Mouse (Mus musculus): ENCODE measurements around the gene Stx8. TPM values are rescaled to one million over a fixed set of nuclear protein-coding genes. Genes with fewer than 3 reads are reported as not detected.

The Stx8 gene
- polyA plus RNA-seq, 1 experiment, result 32.5 TPM

GRCm38 (mm10) chr11:68060651-68061050, 94.7 kb downstream of the Stx8 start:
- Histone ChIP-seq H3K4me3 (no peak overlapping the region), H3ac (ENCODE audit: control insufficient read depth, insufficient read length) (no peak overlapping the region), H3K36me3 (ENCODE audit: control insufficient read depth, insufficient read depth) (no peaks in the 10 kb centered on the region), H3K4me2 (ENCODE audit: low read depth) (no peak overlapping the region), H3K27me3 (ENCODE audit: control insufficient read depth, insufficient read depth, insufficient read length) (no peaks in the 10 kb centered on the region), H3K79me2 (ENCODE audit: control insufficient read depth, insufficient read depth) (no peaks in the 10 kb centered on the region)
- no peak for TF ChIP-seq TCF3 (IDR thresholded peaks at IDR 0.05; ENCODE audit: insufficient read length, low read depth)
- no peak for TF ChIP-seq SRF (IDR thresholded peaks at IDR 0.05; ENCODE audit: control insufficient read depth, insufficient read length, low read depth)
- no peak for TF ChIP-seq REST (IDR thresholded peaks at IDR 0.05; ENCODE audit: insufficient read depth, insufficient read length)
- no peak for TF ChIP-seq POLR2AphosphoS2 (IDR thresholded peaks at IDR 0.05; ENCODE audit: insufficient read length, low read depth)
- no peak for TF ChIP-seq CEBPB (IDR thresholded peaks at IDR 0.05; ENCODE audit: insufficient read depth, poor library complexity, severe bottlenecking)
- no peak for TF ChIP-seq TCF12 (IDR thresholded peaks at IDR 0.05; ENCODE audit: insufficient read depth, poor library complexity, severe bottlenecking)
- TF ChIP-seq MYOD1 (IDR thresholded peaks at IDR 0.05; ENCODE audit: control insufficient read depth in 1 of 3, insufficient read length in 2 of 3, low read depth in 2 of 3), result no peak
- no peak for TF ChIP-seq MYOG (IDR thresholded peaks at IDR 0.05; ENCODE audit: control insufficient read depth in 1 of 3, insufficient read depth in 1 of 3, insufficient read length in 2 of 3, low read depth in 2 of 3)
- TF ChIP-seq E2F4 (IDR thresholded peaks at IDR 0.05; ENCODE audit: insufficient read depth), result no peak
- TF ChIP-seq POLR2A (IDR thresholded peaks at IDR 0.05; ENCODE audit: insufficient read length, low read depth), result no peak
- no peak for TF ChIP-seq USF1 (IDR thresholded peaks at IDR 0.05; ENCODE audit: low read depth)
- TF ChIP-seq MAX (IDR thresholded peaks at IDR 0.05; ENCODE audit: low read depth), result no peak

GRCm38 (mm10) chr11:68062116-68062515, 96.1 kb downstream of the Stx8 start:
- Histone ChIP-seq H3K36me3 (ENCODE audit: control insufficient read depth, insufficient read depth) (no peaks in the 10 kb centered on the region), H3K79me2 (ENCODE audit: control insufficient read depth, insufficient read depth) (no peaks in the 10 kb centered on the region), H3K4me2 (ENCODE audit: low read depth) (no peak overlapping the region), H3K4me3 (no peak overlapping the region), H3K27me3 (ENCODE audit: control insufficient read depth, insufficient read depth, insufficient read length) (no peaks in the 10 kb centered on the region), H3ac (ENCODE audit: control insufficient read depth, insufficient read length) (no peak overlapping the region)
- TF ChIP-seq USF1 (IDR thresholded peaks at IDR 0.05; ENCODE audit: low read depth) (no peak), REST (IDR thresholded peaks at IDR 0.05; ENCODE audit: insufficient read depth, insufficient read length) (no peak), MYOG (IDR thresholded peaks at IDR 0.05; ENCODE audit: control insufficient read depth in 1 of 3, insufficient read depth in 1 of 3, insufficient read length in 2 of 3, low read depth in 2 of 3) (no peak), TCF3 (IDR thresholded peaks at IDR 0.05; ENCODE audit: insufficient read length, low read depth) (no peak), POLR2A (IDR thresholded peaks at IDR 0.05; ENCODE audit: insufficient read length, low read depth) (no peak), E2F4 (IDR thresholded peaks at IDR 0.05; ENCODE audit: insufficient read depth) (no peak), MYOD1 (IDR thresholded peaks at IDR 0.05; ENCODE audit: control insufficient read depth in 1 of 3, insufficient read length in 2 of 3, low read depth in 2 of 3) (no peak), SRF (IDR thresholded peaks at IDR 0.05; ENCODE audit: control insufficient read depth, insufficient read length, low read depth) (no peak), POLR2AphosphoS2 (IDR thresholded peaks at IDR 0.05; ENCODE audit: insufficient read length, low read depth) (no peak), CEBPB (IDR thresholded peaks at IDR 0.05; ENCODE audit: insufficient read depth, poor library complexity, severe bottlenecking) (no peak), TCF12 (IDR thresholded peaks at IDR 0.05; ENCODE audit: insufficient read depth, poor library complexity, severe bottlenecking) (no peak)

- no peaks in the 10 kb centered on the region for H3K36me3 ChIP-seq (ENCODE audit: control insufficient read depth, insufficient read depth)
- no peaks in the 10 kb centered on the region for H3K27me3 ChIP-seq (ENCODE audit: control insufficient read depth, insufficient read depth, insufficient read length)
- no peaks in the 10 kb centered on the region for H3K79me2 ChIP-seq (ENCODE audit: control insufficient read depth, insufficient read depth)
- H3K4me2 ChIP-seq (ENCODE audit: low read depth), result no peak overlapping the region
- no peak overlapping the region for H3ac ChIP-seq (ENCODE audit: control insufficient read depth, insufficient read length)
- no peak overlapping the region for H3K4me3 ChIP-seq
- TF ChIP-seq REST (IDR thresholded peaks at IDR 0.05; ENCODE audit: insufficient read depth, insufficient read length), result no peak
- no peak for TF ChIP-seq USF1 (IDR thresholded peaks at IDR 0.05; ENCODE audit: low read depth)
- TF ChIP-seq MYOG (IDR thresholded peaks at IDR 0.05; ENCODE audit: control insufficient read depth in 1 of 3, insufficient read depth in 1 of 3, insufficient read length in 2 of 3, low read depth in 2 of 3), result no peak
- TF ChIP-seq POLR2A (IDR thresholded peaks at IDR 0.05; ENCODE audit: insufficient read length, low read depth), result no peak
- no peak for TF ChIP-seq POLR2AphosphoS2 (IDR thresholded peaks at IDR 0.05; ENCODE audit: insufficient read length, low read depth)
- no peak for TF ChIP-seq TCF12 (IDR thresholded peaks at IDR 0.05; ENCODE audit: insufficient read depth, poor library complexity, severe bottlenecking)
- no peak for TF ChIP-seq SRF (IDR thresholded peaks at IDR 0.05; ENCODE audit: control insufficient read depth, insufficient read length, low read depth)
- no peak for TF ChIP-seq MAX (IDR thresholded peaks at IDR 0.05; ENCODE audit: low read depth)
- TF ChIP-seq E2F4 (IDR thresholded peaks at IDR 0.05; ENCODE audit: insufficient read depth), result no peak
- TF ChIP-seq MYOD1 (IDR thresholded peaks at IDR 0.05; ENCODE audit: control insufficient read depth in 1 of 3, insufficient read length in 2 of 3, low read depth in 2 of 3), result no peak
- TF ChIP-seq CEBPB (IDR thresholded peaks at IDR 0.05; ENCODE audit: insufficient read depth, poor library complexity, severe bottlenecking), result no peak
- TF ChIP-seq TCF3 (IDR thresholded peaks at IDR 0.05; ENCODE audit: insufficient read length, low read depth), result no peak
Observed at GRCm38 (mm10) chr11:68067806-68068205, 101.8 kb downstream of the Stx8 start.

- Histone ChIP-seq H3K4me3 (no peak overlapping the region), H3K4me2 (ENCODE audit: low read depth) (no peak overlapping the region), H3K79me2 (ENCODE audit: control insufficient read depth, insufficient read depth) (no peaks in the 10 kb centered on the region), H3K27me3 (ENCODE audit: control insufficient read depth, insufficient read depth, insufficient read length) (no peaks in the 10 kb centered on the region), H3ac (ENCODE audit: control insufficient read depth, insufficient read length) (no peak overlapping the region), H3K36me3 (ENCODE audit: control insufficient read depth, insufficient read depth) (no peaks in the 10 kb centered on the region)
- TF ChIP-seq TCF3 (IDR thresholded peaks at IDR 0.05; ENCODE audit: insufficient read length, low read depth), result no peak
- TF ChIP-seq MYOG (IDR thresholded peaks at IDR 0.05; ENCODE audit: control insufficient read depth in 1 of 3, insufficient read depth in 1 of 3, insufficient read length in 2 of 3, low read depth in 2 of 3), result peak in 1 of 3 experiments; percentile 38
- TF ChIP-seq TCF12 (IDR thresholded peaks at IDR 0.05; ENCODE audit: insufficient read depth, poor library complexity, severe bottlenecking), result peak; percentile 5
- peak in 2 of 3 experiments; percentile 39 to 58 for TF ChIP-seq MYOD1 (IDR thresholded peaks at IDR 0.05; ENCODE audit: control insufficient read depth in 1 of 3, insufficient read length in 2 of 3, low read depth in 2 of 3)
- no peak for TF ChIP-seq POLR2AphosphoS2 (IDR thresholded peaks at IDR 0.05; ENCODE audit: insufficient read length, low read depth)
Observed at GRCm38 (mm10) chr11:68070086-68070485, 104.1 kb downstream of the Stx8 start.

Data from myocyte (in vitro differentiated cells).